Mouse (Mus musculus): ENCODE results near the gene Pde6h.

GRCm38 (mm10) chr6:136875670-136876069 is 48.0 kb upstream of the Pde6h start, which contains the start of gene Mgp:
- TF ChIP-seq GATA1 (IDR thresholded peaks at IDR 0.05; ENCODE audit: low read length), result no peak
- no peak for TF ChIP-seq TAL1 (IDR thresholded peaks at IDR 0.05; ENCODE audit: low read length)

Data from erythroblast, embryonic 14.5 days (primary cell).